Mouse (Mus musculus): Measurements from ENCODE around the gene Ltbp1. TPM values are rescaled to one million over a fixed set of nuclear protein-coding genes. Genes with fewer than 3 reads are reported as not detected.

The Ltbp1 gene
- polyA plus RNA-seq, 1 experiment from 2014 or later, result 7.3 TPM

DNA sequence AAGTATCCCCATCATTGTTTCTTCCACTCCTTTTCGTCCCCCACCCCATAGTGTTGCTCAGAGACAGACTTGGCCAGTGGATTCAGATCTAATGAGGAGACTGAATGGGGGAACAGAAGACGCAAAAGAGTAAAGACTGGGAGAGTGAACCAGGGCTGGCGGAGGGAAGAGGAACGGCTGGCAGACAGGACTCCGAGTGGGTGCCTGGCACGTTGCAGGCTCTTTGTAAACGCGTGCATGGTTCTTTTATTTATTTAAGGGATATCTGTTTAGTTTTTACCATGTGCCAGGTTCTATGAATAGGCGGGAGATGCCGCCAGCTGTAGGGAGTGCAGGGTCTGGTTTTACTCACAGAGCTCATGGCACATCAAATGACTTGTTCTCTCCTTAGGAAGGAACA is 8.5 kb downstream of the Ltbp1 start:
- no peaks in the 10 kb centered on the region; the same call in 1 of the 2 replicates for H3K4me1 ChIP-seq (ENCODE audit: control insufficient read depth, insufficient read depth, low read length)
- H3K36me3 ChIP-seq (ENCODE audit: control insufficient read depth, insufficient read depth, low read length), result no peaks in the 10 kb centered on the region
- no peaks in the 10 kb centered on the region for H3K9me3 ChIP-seq (ENCODE audit: control insufficient read depth, low read length)
- 70% methylated on average over 10 of the region's 10 CpGs for WGBS
- no peak overlapping the region for H3K4me2 ChIP-seq (ENCODE audit: low read depth)
- H3K4me3 ChIP-seq (ENCODE audit: low read depth, low read length), result no peak overlapping the region
- no peaks in the 10 kb centered on the region for H3K27me3 ChIP-seq (ENCODE audit: control insufficient read depth, insufficient read depth, low read length)
- no peak for ATAC-seq (ENCODE audit: insufficient read depth, low FRiP score, low TSS enrichment)
- H3K9ac ChIP-seq (ENCODE audit: low read length), result no peak overlapping the region
- no peak for DNase-seq (ENCODE audit: low spot score)
- no peak overlapping the region for H3K27ac ChIP-seq (ENCODE audit: low read depth, low read length)

DNA sequence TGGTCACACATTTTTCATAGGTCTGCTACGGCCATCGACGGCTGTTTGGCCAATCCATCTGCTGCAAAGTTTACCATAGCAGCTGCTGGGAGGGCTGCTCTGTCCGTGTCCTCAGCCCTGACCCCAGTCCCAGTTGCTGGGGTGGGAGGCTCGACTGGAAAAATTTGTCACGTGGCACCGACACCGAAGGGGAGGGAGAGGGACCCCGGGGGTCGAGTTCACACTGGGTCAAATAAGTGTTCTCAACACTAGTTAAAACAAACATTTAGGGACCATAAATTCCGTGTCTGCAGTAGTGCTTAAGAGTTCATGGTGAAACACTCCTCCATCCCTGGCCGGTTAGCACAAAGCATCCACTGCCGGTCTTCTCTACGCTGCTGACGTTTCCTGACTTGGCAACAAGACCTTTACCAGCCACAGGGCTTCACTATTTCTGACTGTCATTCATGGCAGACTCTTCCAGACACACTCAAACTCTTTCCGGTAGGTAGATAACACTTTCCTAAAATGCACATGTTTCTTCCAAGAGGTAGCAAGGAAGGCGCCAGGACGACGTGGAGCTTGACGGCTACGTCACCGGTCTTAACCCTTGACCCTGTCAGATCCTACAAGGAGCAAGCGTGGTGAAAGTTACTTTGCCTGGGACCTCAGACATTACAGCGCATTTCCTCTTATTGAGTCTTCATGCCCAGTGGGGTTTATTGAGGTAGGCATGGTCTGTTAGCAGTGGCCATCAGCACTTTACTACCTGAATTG is 9.4 kb downstream of the Ltbp1 start:
- H3K36me3 ChIP-seq (ENCODE audit: control insufficient read depth, insufficient read depth, low read length), result no peaks in the 10 kb centered on the region
- WGBS, result 45% methylated on average over 24 of the region's 24 CpGs
- peaks cover 3% of the 10 kb centered on the region for H3K4me1 ChIP-seq (ENCODE audit: control insufficient read depth, insufficient read depth, low read length)
- no peak overlapping the region for H3K4me3 ChIP-seq (ENCODE audit: low read depth, low read length)
- ATAC-seq (ENCODE audit: insufficient read depth, low FRiP score, low TSS enrichment) (no peak), DNase-seq (ENCODE audit: low spot score) (no peak)
- no peaks in the 10 kb centered on the region for H3K27me3 ChIP-seq (ENCODE audit: control insufficient read depth, insufficient read depth, low read length)
- no peak overlapping the region for H3K9ac ChIP-seq (ENCODE audit: low read length)
- H3K9me3 ChIP-seq (ENCODE audit: control insufficient read depth, low read length), result no peaks in the 10 kb centered on the region
- H3K4me2 ChIP-seq (ENCODE audit: low read depth), result no peak overlapping the region
- no peak overlapping the region for H3K27ac ChIP-seq (ENCODE audit: low read depth, low read length)

DNA sequence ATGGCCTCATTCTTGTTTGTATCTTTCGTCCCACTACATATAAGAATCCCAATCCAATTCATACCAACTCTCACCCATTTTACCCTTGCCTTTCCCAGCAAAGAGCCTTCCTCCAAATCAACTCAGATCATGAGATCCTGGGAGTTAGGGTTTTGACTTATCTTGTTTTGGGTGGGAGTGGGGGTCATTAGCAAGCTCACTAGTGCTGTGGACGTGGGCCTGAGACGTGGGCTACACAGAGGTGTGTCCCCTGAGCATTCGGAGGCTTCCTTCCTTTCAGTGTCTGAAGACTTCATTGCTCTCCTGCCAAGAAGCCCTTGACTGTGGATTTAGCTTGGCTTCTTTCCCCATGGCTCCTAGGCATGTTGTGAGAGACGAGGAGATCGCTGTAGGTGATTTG is 10.2 kb downstream of the Ltbp1 start:
- H3K4me1 ChIP-seq (ENCODE audit: control insufficient read depth, insufficient read depth, low read length), result peaks cover 7% of the 10 kb centered on the region
- no peak for DNase-seq (ENCODE audit: low spot score)
- 87% methylated on average over 6 of the region's 6 CpGs for WGBS
- H3K4me2 ChIP-seq (ENCODE audit: low read depth), result no peak overlapping the region
- H3K9me3 ChIP-seq (ENCODE audit: control insufficient read depth, low read length), result no peaks in the 10 kb centered on the region
- no peak overlapping the region for H3K4me3 ChIP-seq (ENCODE audit: low read depth, low read length)
- ATAC-seq (ENCODE audit: insufficient read depth, low FRiP score, low TSS enrichment), result no peak
- H3K36me3 ChIP-seq (ENCODE audit: control insufficient read depth, insufficient read depth, low read length), result no peaks in the 10 kb centered on the region
- H3K27ac ChIP-seq (ENCODE audit: low read depth, low read length), result no peak overlapping the region
- no peak overlapping the region for H3K9ac ChIP-seq (ENCODE audit: low read length)
- no peaks in the 10 kb centered on the region for H3K27me3 ChIP-seq (ENCODE audit: control insufficient read depth, insufficient read depth, low read length)

DNA sequence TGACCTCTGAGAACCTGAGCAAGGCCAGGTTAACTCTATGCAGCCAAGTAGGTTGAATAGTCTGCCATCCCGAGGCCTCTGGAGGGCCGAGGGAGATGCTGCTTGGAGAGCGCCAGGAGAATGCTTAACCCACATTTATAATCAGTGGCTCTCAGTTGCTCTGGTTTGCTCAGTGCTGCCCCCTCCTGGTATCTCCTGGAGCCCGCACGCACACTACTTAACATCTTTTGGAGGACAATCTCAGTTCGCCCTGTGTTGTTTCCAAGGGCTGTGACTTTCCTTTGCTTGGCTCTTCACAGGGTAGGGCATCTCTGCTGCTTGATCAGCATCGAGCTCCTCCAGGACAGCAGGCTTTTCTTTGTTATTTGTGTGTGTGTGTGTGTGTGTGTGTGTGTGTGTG is 12.1 kb downstream of the Ltbp1 start:
- Histone ChIP-seq H3K27ac (ENCODE audit: low read depth, low read length) (no peak overlapping the region), H3K4me3 (ENCODE audit: low read depth, low read length) (no peak overlapping the region), H3K4me2 (ENCODE audit: low read depth) (no peak overlapping the region), H3K36me3 (ENCODE audit: control insufficient read depth, insufficient read depth, low read length) (no peaks in the 10 kb centered on the region), H3K9me3 (ENCODE audit: control insufficient read depth, low read length) (no peaks in the 10 kb centered on the region), H3K4me1 (ENCODE audit: control insufficient read depth, insufficient read depth, low read length) (peaks cover 9% of the 10 kb centered on the region), H3K27me3 (ENCODE audit: control insufficient read depth, insufficient read depth, low read length) (no peaks in the 10 kb centered on the region), H3K9ac (ENCODE audit: low read length) (no peak overlapping the region)
- DNase-seq (ENCODE audit: low spot score), result peak; percentile 54
- no peak for ATAC-seq (ENCODE audit: insufficient read depth, low FRiP score, low TSS enrichment)
- 64% methylated on average over 7 of the region's 7 CpGs for WGBS

DNA sequence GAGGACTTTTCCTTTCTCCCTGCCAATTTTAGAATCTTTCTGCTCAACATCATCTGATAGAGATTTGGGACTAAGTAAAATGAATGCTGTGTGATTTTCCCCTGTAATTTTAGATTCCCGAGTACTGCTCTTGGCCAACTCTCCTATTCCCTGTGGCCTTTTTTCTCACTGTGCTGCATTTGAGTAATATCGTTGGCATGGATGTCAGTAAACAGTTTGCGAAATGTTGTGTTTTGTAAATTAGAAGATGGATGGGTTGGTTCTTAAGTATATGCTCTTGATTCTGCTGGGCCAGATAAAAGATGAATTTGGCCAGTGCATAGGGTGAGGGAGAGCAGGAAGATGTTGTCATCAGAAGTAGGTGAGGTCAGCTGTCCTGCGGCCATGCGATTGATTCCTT is 12.8 kb downstream of the Ltbp1 start:
- no peak for DNase-seq (ENCODE audit: low spot score)
- H3K4me3 ChIP-seq (ENCODE audit: low read depth, low read length), result no peak overlapping the region
- H3K36me3 ChIP-seq (ENCODE audit: control insufficient read depth, insufficient read depth, low read length), result no peaks in the 10 kb centered on the region
- peaks cover 9% of the 10 kb centered on the region for H3K4me1 ChIP-seq (ENCODE audit: control insufficient read depth, insufficient read depth, low read length)
- 96% methylated on average over 5 of the region's 5 CpGs for WGBS
- no peaks in the 10 kb centered on the region for H3K27me3 ChIP-seq (ENCODE audit: control insufficient read depth, insufficient read depth, low read length)
- no peak overlapping the region for H3K27ac ChIP-seq (ENCODE audit: low read depth, low read length)
- no peaks in the 10 kb centered on the region for H3K9me3 ChIP-seq (ENCODE audit: control insufficient read depth, low read length)
- H3K9ac ChIP-seq (ENCODE audit: low read length), result no peak overlapping the region
- H3K4me2 ChIP-seq (ENCODE audit: low read depth), result no peak overlapping the region
- no peak for ATAC-seq (ENCODE audit: insufficient read depth, low FRiP score, low TSS enrichment)

GRCm38 (mm10) chr17:75020026-75020425 is 14.7 kb downstream of the Ltbp1 start:
- WGBS, result 16% methylated on average over 7 of the region's 7 CpGs
- Histone ChIP-seq H3K4me1 (ENCODE audit: control insufficient read depth, insufficient read depth, low read length) (peaks cover 9% of the 10 kb centered on the region), H3K27ac (ENCODE audit: low read depth, low read length) (0 out of 2 replicates have a peak overlapping the region, but pooled peaks have one; percentile 11), H3K4me3 (ENCODE audit: low read depth, low read length) (no peak overlapping the region), H3K36me3 (ENCODE audit: control insufficient read depth, insufficient read depth, low read length) (no peaks in the 10 kb centered on the region), H3K9me3 (ENCODE audit: control insufficient read depth, low read length) (no peaks in the 10 kb centered on the region), H3K9ac (ENCODE audit: low read length) (no peak overlapping the region), H3K27me3 (ENCODE audit: control insufficient read depth, insufficient read depth, low read length) (no peaks in the 10 kb centered on the region), H3K4me2 (ENCODE audit: low read depth) (no peak overlapping the region)
- ATAC-seq (ENCODE audit: insufficient read depth, low FRiP score, low TSS enrichment), result peak; percentile 88
- peak; percentile 35 for DNase-seq (ENCODE audit: low spot score)

GRCm38 (mm10) chr17:75020619-75021018 is 15.3 kb downstream of the Ltbp1 start:
- ATAC-seq (ENCODE audit: insufficient read depth, low FRiP score, low TSS enrichment), result no peak

GRCm38 (mm10) chr17:75027358-75028131 is 22.2 kb downstream of the Ltbp1 start:
- no peaks in the 10 kb centered on the region for H3K36me3 ChIP-seq (ENCODE audit: control insufficient read depth, insufficient read depth, low read length)
- H3K4me1 ChIP-seq (ENCODE audit: control insufficient read depth, insufficient read depth, low read length), result no peaks in the 10 kb centered on the region
- H3K4me2 ChIP-seq (ENCODE audit: low read depth), result no peak overlapping the region
- H3K9me3 ChIP-seq (ENCODE audit: control insufficient read depth, low read length), result no peaks in the 10 kb centered on the region
- 77% methylated on average over 12 of the region's 12 CpGs for WGBS
- DNase-seq (ENCODE audit: low spot score) (no peak), ATAC-seq (ENCODE audit: insufficient read depth, low FRiP score, low TSS enrichment) (no peak)
- no peak overlapping the region for H3K4me3 ChIP-seq (ENCODE audit: low read depth, low read length)
- H3K9ac ChIP-seq (ENCODE audit: low read length), result no peak overlapping the region
- no peak overlapping the region for H3K27ac ChIP-seq (ENCODE audit: low read depth, low read length)
- no peaks in the 10 kb centered on the region for H3K27me3 ChIP-seq (ENCODE audit: control insufficient read depth, insufficient read depth, low read length)

More at GRCm38 (mm10) chr17:75020619-75021018, 15.3 kb downstream of the Ltbp1 start:
- Histone ChIP-seq H3K4me1 (ENCODE audit: control insufficient read depth, insufficient read depth, low read length) (peaks cover 9% of the 10 kb centered on the region), H3K4me2 (ENCODE audit: low read depth) (no peak overlapping the region), H3K9ac (ENCODE audit: low read length) (no peak overlapping the region), H3K4me3 (ENCODE audit: low read depth, low read length) (no peak overlapping the region), H3K9me3 (ENCODE audit: control insufficient read depth, low read length) (no peaks in the 10 kb centered on the region), H3K27me3 (ENCODE audit: control insufficient read depth, insufficient read depth, low read length) (no peaks in the 10 kb centered on the region), H3K27ac (ENCODE audit: low read depth, low read length) (no peak overlapping the region), H3K36me3 (ENCODE audit: control insufficient read depth, insufficient read depth, low read length) (no peaks in the 10 kb centered on the region)
- WGBS, result 66% methylated on average over 3 of the region's 3 CpGs
- no peak for DNase-seq (ENCODE audit: low spot score)

DNA sequence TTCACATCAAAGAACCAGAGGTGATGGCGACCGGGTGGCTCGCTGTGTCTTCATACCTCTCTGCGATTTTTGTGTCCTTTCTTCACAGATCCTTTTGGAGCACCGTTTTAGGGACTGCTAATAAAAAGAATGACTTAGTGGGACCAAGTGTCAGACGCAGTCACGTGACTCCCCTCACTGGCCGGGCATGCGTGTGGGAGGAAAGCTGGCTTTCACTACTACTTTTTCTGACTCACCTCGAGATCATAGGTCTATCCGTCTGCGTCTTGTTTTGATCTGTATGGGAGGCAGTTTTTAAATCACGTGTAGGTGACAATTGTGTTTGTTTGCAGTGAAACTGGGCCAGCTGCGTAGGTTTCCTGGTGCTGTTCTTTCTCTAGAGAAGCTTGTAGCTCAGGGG is 28.0 kb downstream of the Ltbp1 start:
- no peaks in the 10 kb centered on the region for H3K36me3 ChIP-seq (ENCODE audit: control insufficient read depth, insufficient read depth, low read length)
- ATAC-seq (ENCODE audit: insufficient read depth, low FRiP score, low TSS enrichment), result no peak
- H3K4me1 ChIP-seq (ENCODE audit: control insufficient read depth, insufficient read depth, low read length), result no peaks in the 10 kb centered on the region
- H3K4me2 ChIP-seq (ENCODE audit: low read depth), result no peak overlapping the region
- H3K27ac ChIP-seq (ENCODE audit: low read depth, low read length), result no peak overlapping the region
- H3K9ac ChIP-seq (ENCODE audit: low read length), result no peak overlapping the region
- H3K4me3 ChIP-seq (ENCODE audit: low read depth, low read length), result no peak overlapping the region
- 78% methylated on average over 14 of the region's 14 CpGs for WGBS
- H3K9me3 ChIP-seq (ENCODE audit: control insufficient read depth, low read length), result no peaks in the 10 kb centered on the region
- DNase-seq (ENCODE audit: low spot score), result no peak
- no peaks in the 10 kb centered on the region for H3K27me3 ChIP-seq (ENCODE audit: control insufficient read depth, insufficient read depth, low read length)
